12 mouse cellular contexts compared by ENCODE assay signal in genomic region chr7:24372786-24373185, GRCm38 (mm10). TPM values are rescaled to one million over a fixed set of nuclear protein-coding genes. Genes with fewer than 3 reads are reported as not detected.
DNase-seq lines count a peak whose midpoint lies in the region; ATAC-seq and TF ChIP-seq lines count a peak whose summit lies in the region.
"Had no signal": no experiment of that assay in that cellular context is flagged by ENCODE, and none has a peak within 500 bp of the region (broad histone marks: within the 10 kb centered on the region; RNA-seq: fewer than 3 reads in every experiment).

No protein-coding gene starts in this region.

- no peak overlapping the region for H3K4me2 ChIP-seq in hindbrain, embryonic 16.5 days (ENCODE audit: low read length)
- H3K4me2 ChIP-seq in liver, embryonic 14.5 days (ENCODE audit: low read depth), result peak overlapping the region; percentile 100

- H3K27me3 ChIP-seq in hindbrain, embryonic 10.5 days (ENCODE audit: insufficient read depth, poor library complexity, severe bottlenecking), result peaks cover 15% of the 10 kb centered on the region
- H3K27me3 ChIP-seq in hindbrain, embryonic 16.5 days (replicated peaks; ENCODE audit: control insufficient read depth, insufficient read depth, low read length), result peaks cover 3% of the 10 kb centered on the region; the same call in 1 of the 2 replicates
- H3K27me3 ChIP-seq in liver, embryonic 14.5 days (ENCODE audit: control insufficient read depth, insufficient read depth, low read length), result no peaks in the 10 kb centered on the region

- DNase-seq in hindbrain, embryonic 10.5 days (ENCODE audit: low spot score), result no peak
- peak; percentile 20 for DNase-seq in urinary bladder, adult 2 months (ENCODE audit: low spot score)
- no peak for DNase-seq in urinary bladder, postnatal 10 days (ENCODE audit: low spot score)
- DNase-seq in liver, embryonic 14.5 days (ENCODE audit: low read depth in 3 of 3, low spot score in 3 of 3), result no peak
- DNase-seq in cerebellum, adult 9-10 months, result no peak
- no peak for DNase-seq in testis, postnatal 10 days (ENCODE audit: low spot score)
- DNase-seq: adrenal gland, adult 2 months; cerebellum, adult 9-11 months had no signal

- peaks cover 28% of the 10 kb centered on the region for H3K4me1 ChIP-seq in hindbrain, embryonic 10.5 days (replicated peaks)
- H3K4me1 ChIP-seq in hindbrain, embryonic 16.5 days (ENCODE audit: control insufficient read depth, insufficient read depth, low read depth, low read length), result peaks cover 9% of the 10 kb centered on the region
- peaks cover 53 to 58% of the 10 kb centered on the region in 2 experiments for H3K4me1 ChIP-seq in liver, embryonic 14.5 days (replicated peaks; ENCODE audit: control insufficient read depth in 2 of 2, insufficient read depth in 2 of 2, low read length in 1 of 2)

- no peak for TF ChIP-seq EP300 in liver, embryonic 14.5 days (IDR thresholded peaks at IDR 0.05; ENCODE audit: low read depth)

- no peak overlapping the region for H3K9ac ChIP-seq in hindbrain, embryonic 16.5 days (ENCODE audit: low read depth, low read length)
- peak overlapping the region; percentile 100 for H3K9ac ChIP-seq in liver, embryonic 14.5 days (replicated peaks)

- no peaks in the 10 kb centered on the region for H3K36me3 ChIP-seq in hindbrain, embryonic 10.5 days
- H3K36me3 ChIP-seq in hindbrain, embryonic 16.5 days (ENCODE audit: control insufficient read depth, insufficient read depth, low read length), result no peaks in the 10 kb centered on the region
- peaks cover 50% of the 10 kb centered on the region for H3K36me3 ChIP-seq in liver, embryonic 14.5 days (replicated peaks; ENCODE audit: control insufficient read depth, insufficient read depth, low read depth)
- H3K36me3 ChIP-seq: midbrain, embryonic 12.5 days had no signal

- peak overlapping the region; percentile 53; the same call in 1 of the 2 replicates for H3K27ac ChIP-seq in hindbrain, embryonic 10.5 days
- H3K27ac ChIP-seq in hindbrain, embryonic 16.5 days (ENCODE audit: low read depth, low read length), result no peak overlapping the region
- H3K27ac ChIP-seq in liver, embryonic 14.5 days, result peak overlapping the region; percentile 100
- H3K27ac ChIP-seq: heart, adult 2 months had no signal

- ATAC-seq in hindbrain, embryonic 16.5 days, result no peak
- no peak for ATAC-seq in liver, embryonic 14.5 days (ENCODE audit: insufficient read depth)

- no peak for TF ChIP-seq CTCF in liver, embryonic 14.5 days (IDR thresholded peaks at IDR 0.05; ENCODE audit: low read depth)

- H3K4me3 ChIP-seq in hindbrain, embryonic 10.5 days, result no peak overlapping the region
- no peak overlapping the region for H3K4me3 ChIP-seq in hindbrain, embryonic 16.5 days (ENCODE audit: low read length)
- peak overlapping the region; percentile 77 to 88 for H3K4me3 ChIP-seq in liver, embryonic 14.5 days (ENCODE audit: insufficient read depth in 1 of 2, low read depth in 2 of 2, low read length in 2 of 2)
- H3K4me3 ChIP-seq: heart, adult 2 months; midbrain, embryonic 12.5 days had no signal

- WGBS in hindbrain, embryonic 10.5 days, result 76% methylated on average over 4 of the region's 4 CpGs
- 62% methylated on average over 4 of the region's 4 CpGs for WGBS in hindbrain, embryonic 16.5 days
- 20% methylated on average over 4 of the region's 4 CpGs for WGBS in liver, embryonic 14.5 days (ENCODE audit: insufficient replicate concordance)

- peaks cover 5% of the 10 kb centered on the region; the same call in 1 of the 2 replicates for H3K9me3 ChIP-seq in hindbrain, embryonic 10.5 days
- no peaks in the 10 kb centered on the region for H3K9me3 ChIP-seq in hindbrain, embryonic 16.5 days (ENCODE audit: control insufficient read depth, low read length)
- H3K9me3 ChIP-seq in liver, embryonic 14.5 days (ENCODE audit: control insufficient read depth, low read length), result no peaks in the 10 kb centered on the region
- H3K9me3 ChIP-seq: midbrain, embryonic 12.5 days had no signal

RNA-seq across cellular contexts. Expression of gene Kcnn4, which starts 2.7 kb away (rescaled TPM):
- polyA plus RNA-seq in hindbrain, embryonic 10.5 days (2016; fragmentation: Nextera tagmentation; extraction: Ambion mirVana), result 3.9 and 4.2 TPM in 2 replicates
- polyA plus RNA-seq in hindbrain, embryonic 16.5 days (2015; fragmentation: Nextera tagmentation; extraction: Ambion mirVana), result 2.5 and 3.2 TPM in 2 replicates
- polyA plus RNA-seq in urinary bladder, adult 2 months (2012; rRNA removed), result 47.4 and 50.6 TPM in 2 replicates
- 112 and 113 TPM in 2 replicates for polyA plus RNA-seq in liver, embryonic 14.5 days (2012; rRNA removed)
- 90.2 and 112 TPM in 2 replicates for polyA plus RNA-seq in liver, embryonic 14.5 days (2014; fragmentation: Nextera tagmentation; extraction: Ambion mirVana)

RNA-seq across cellular contexts. Expression of gene Lypd5, which starts 23.8 kb away (rescaled TPM):
- not detected in 2 replicates for polyA plus RNA-seq in hindbrain, embryonic 10.5 days (2016; fragmentation: Nextera tagmentation; extraction: Ambion mirVana)
- not detected in 2 replicates for polyA plus RNA-seq in hindbrain, embryonic 16.5 days (2015; fragmentation: Nextera tagmentation; extraction: Ambion mirVana)
- polyA plus RNA-seq in urinary bladder, adult 2 months (2012; rRNA removed), result not detected in 2 replicates
- polyA plus RNA-seq in liver, embryonic 14.5 days (2012; rRNA removed), result not detected in 2 replicates
- polyA plus RNA-seq in liver, embryonic 14.5 days (2014; fragmentation: Nextera tagmentation; extraction: Ambion mirVana), result not detected in 2 replicates
- polyA plus RNA-seq: adrenal gland, adult 2 months; heart, adult 2 months; kidney, postnatal 0 days; midbrain, embryonic 12.5 days had no signal

RNA-seq across cellular contexts. Expression of gene Smg9, which starts 26.6 kb away (rescaled TPM):
- 27.4 and 32.7 TPM in 2 replicates for polyA plus RNA-seq in hindbrain, embryonic 10.5 days (2016; fragmentation: Nextera tagmentation; extraction: Ambion mirVana)
- 38.2 and 38.9 TPM in 2 replicates for polyA plus RNA-seq in hindbrain, embryonic 16.5 days (2015; fragmentation: Nextera tagmentation; extraction: Ambion mirVana)
- polyA plus RNA-seq in urinary bladder, adult 2 months (2012; rRNA removed), result 37.6 and 37.7 TPM in 2 replicates
- polyA plus RNA-seq in liver, embryonic 14.5 days (2012; rRNA removed), result 20.6 and 22.2 TPM in 2 replicates
- 11.2 and 11.8 TPM in 2 replicates for polyA plus RNA-seq in liver, embryonic 14.5 days (2014; fragmentation: Nextera tagmentation; extraction: Ambion mirVana)

RNA-seq across cellular contexts. Expression of gene Tescl, which starts 39.0 kb away (rescaled TPM):
- polyA plus RNA-seq in hindbrain, embryonic 10.5 days (2016; fragmentation: Nextera tagmentation; extraction: Ambion mirVana), result 0.25 TPM in 1 of 2 replicates, not detected in the other
- 0.25 and 0.44 TPM in 2 replicates for polyA plus RNA-seq in hindbrain, embryonic 16.5 days (2015; fragmentation: Nextera tagmentation; extraction: Ambion mirVana)
- 0.19 TPM in 2 replicates for polyA plus RNA-seq in urinary bladder, adult 2 months (2012; rRNA removed)
- polyA plus RNA-seq in liver, embryonic 14.5 days (2012; rRNA removed), result 0.11 TPM in 1 of 2 replicates, not detected in the other
- not detected in 2 replicates for polyA plus RNA-seq in liver, embryonic 14.5 days (2014; fragmentation: Nextera tagmentation; extraction: Ambion mirVana)
- polyA plus RNA-seq: midbrain, embryonic 12.5 days had no signal

RNA-seq across cellular contexts. Expression of gene Zfp94, which starts 56.3 kb away (rescaled TPM):
- polyA plus RNA-seq in hindbrain, embryonic 10.5 days (2016; fragmentation: Nextera tagmentation; extraction: Ambion mirVana), result 10.8 and 13.2 TPM in 2 replicates
- polyA plus RNA-seq in hindbrain, embryonic 16.5 days (2015; fragmentation: Nextera tagmentation; extraction: Ambion mirVana), result 19.2 and 19.8 TPM in 2 replicates
- polyA plus RNA-seq in urinary bladder, adult 2 months (2012; rRNA removed), result 10.5 and 11.0 TPM in 2 replicates
- polyA plus RNA-seq in liver, embryonic 14.5 days (2012; rRNA removed), result 1.5 and 1.8 TPM in 2 replicates
- 1.4 TPM in 2 replicates for polyA plus RNA-seq in liver, embryonic 14.5 days (2014; fragmentation: Nextera tagmentation; extraction: Ambion mirVana)

Comparison
In these comparisons a context has a peak if more than half of its experiments do, and no peak if none do; other contexts are left out.
1. H3K4me3 ChIP-seq: peak in liver, embryonic 14.5 days (2 of 2); none in hindbrain, embryonic 10.5 days (single experiment) and hindbrain, embryonic 16.5 days (single experiment).